Mouse (Mus musculus): Measurements from ENCODE around the gene Pick1. TPM values are rescaled to one million over a fixed set of nuclear protein-coding genes. Genes with fewer than 3 reads are reported as not detected.
"Not testable (repeated sequence)": the region's sequence is repeated elsewhere in the genome, so short reads cannot be mapped to it uniquely, and the experiment has no call there.

Pick1 gene
- total and polyA plus RNA-seq, 2 experiments from 2014 or later: 26.9 to 27.2 TPM

DNA sequence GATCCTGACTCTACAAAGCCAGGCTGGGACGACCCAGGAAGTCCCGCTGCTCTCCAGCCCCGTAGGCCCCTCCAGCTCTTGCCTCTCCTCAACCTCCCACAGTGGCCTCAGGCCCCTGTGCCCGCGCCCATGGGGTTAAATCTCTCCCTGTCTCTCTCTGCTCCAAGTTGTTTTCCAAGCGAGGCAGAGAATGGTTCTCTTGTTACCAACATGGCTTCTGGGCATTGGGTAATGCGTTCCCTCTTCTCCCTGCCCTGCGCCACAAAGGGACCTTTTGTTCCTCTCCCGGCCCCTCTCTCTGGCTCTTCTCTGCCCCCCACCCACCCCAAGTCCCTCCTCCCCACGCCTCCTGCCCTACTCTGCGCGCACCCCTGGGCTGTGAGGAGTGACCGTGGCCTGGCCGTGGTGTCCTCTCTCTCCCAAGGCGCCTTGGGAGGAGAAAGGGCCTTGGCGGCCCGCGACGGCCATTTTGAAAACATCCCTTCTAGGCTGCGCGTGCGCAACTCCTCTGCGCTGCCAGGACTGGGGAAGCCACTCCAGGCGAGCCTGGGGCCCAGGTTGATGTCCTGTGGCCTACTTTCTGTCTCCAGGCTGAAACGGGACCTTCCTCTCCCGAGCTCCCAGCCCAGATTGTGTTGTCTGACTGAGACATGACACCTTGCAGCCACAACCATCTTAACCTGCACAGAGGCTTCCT is 16.1 kb upstream of the Pick1 start:
- no peaks in the 10 kb centered on the region for H3K36me3 ChIP-seq (replicated peaks; ENCODE audit: control insufficient read depth, insufficient read depth, low read length)
- H3K27ac ChIP-seq (ENCODE audit: low read depth): 0 out of 2 replicates have a peak overlapping the region, but pooled peaks have one; percentile 11
- H3K9ac ChIP-seq (replicated peaks; ENCODE audit: low read depth, low read length): no peak overlapping the region
- TF ChIP-seq EP300 (IDR thresholded peaks at IDR 0.05; ENCODE audit: low read depth) (no peak), CTCF (IDR thresholded peaks at IDR 0.05; ENCODE audit: low read depth) (no peak)
- H3K4me2 ChIP-seq (ENCODE audit: low read depth, low read length): no peak overlapping the region
- H3K4me3 ChIP-seq (ENCODE audit: low read depth, low read length): no peak overlapping the region
- no peaks in the 10 kb centered on the region for H3K27me3 ChIP-seq (ENCODE audit: control insufficient read depth, insufficient read depth, low read length)
- no peaks in the 10 kb centered on the region for H3K9me3 ChIP-seq (replicated peaks; ENCODE audit: control insufficient read depth, low read length)
- DNase-seq (ENCODE audit: low spot score): no peak
- 91% methylated on average over 26 of the region's 26 CpGs for WGBS
- H3K4me1 ChIP-seq (ENCODE audit: control insufficient read depth, insufficient read depth): no peaks in the 10 kb centered on the region
- no peak for ATAC-seq (ENCODE audit: insufficient read depth, low read depth)

DNA sequence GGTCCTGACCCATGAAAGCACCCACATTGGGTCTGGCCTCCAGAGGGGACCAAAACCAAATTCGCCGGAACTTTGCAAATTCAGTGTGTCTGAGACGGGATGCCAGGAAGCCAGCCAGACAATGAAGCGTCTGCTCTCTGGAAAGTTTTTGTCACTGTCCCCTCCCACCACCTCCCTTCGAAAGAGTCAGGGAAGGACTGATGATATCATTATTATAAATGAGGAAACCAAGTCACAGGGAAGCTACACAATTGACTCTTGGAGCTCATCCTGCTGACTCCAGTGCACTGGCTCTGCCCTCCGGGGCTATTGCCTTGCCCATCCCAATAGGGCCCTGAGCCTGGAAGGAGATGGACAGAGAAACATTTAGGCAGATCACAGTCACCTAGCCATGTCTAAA is 15.4 kb upstream of the Pick1 start:
- no peak for TF ChIP-seq CTCF (IDR thresholded peaks at IDR 0.05; ENCODE audit: low read depth)
- TF ChIP-seq EP300 (IDR thresholded peaks at IDR 0.05; ENCODE audit: low read depth): no peak

DNA sequence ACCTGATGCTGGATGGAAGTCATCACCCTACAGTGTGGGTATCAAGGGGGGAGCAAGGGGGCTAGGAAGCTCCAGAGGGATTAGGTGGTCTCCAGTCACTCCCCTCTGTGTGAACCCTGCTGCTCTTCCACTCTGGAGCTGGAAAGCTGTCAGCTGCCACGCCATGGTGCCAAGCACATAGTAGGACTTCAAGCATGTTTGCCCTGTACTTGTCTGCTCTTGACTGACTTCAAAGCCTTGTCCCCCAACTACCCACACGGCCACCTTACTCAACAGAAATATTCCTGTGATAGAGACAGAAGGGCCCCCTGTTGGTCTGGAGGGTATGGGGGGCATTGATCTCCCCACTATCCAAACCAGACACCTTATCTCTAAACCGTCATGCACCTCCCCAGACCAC is 12.8 kb upstream of the Pick1 start:
- no peak for DNase-seq (ENCODE audit: low spot score)
- H3K27ac ChIP-seq (ENCODE audit: low read depth): no peak overlapping the region
- ATAC-seq (ENCODE audit: insufficient read depth, low read depth): no peak
- no peak overlapping the region for H3K4me2 ChIP-seq (ENCODE audit: low read depth, low read length)
- H3K4me1 ChIP-seq (ENCODE audit: control insufficient read depth, insufficient read depth): no peaks in the 10 kb centered on the region
- H3K4me3 ChIP-seq (ENCODE audit: low read depth, low read length): no peak overlapping the region
- H3K9ac ChIP-seq (replicated peaks; ENCODE audit: low read depth, low read length): no peak overlapping the region
- H3K9me3 ChIP-seq (replicated peaks; ENCODE audit: control insufficient read depth, low read length): no peaks in the 10 kb centered on the region
- no peaks in the 10 kb centered on the region for H3K36me3 ChIP-seq (replicated peaks; ENCODE audit: control insufficient read depth, insufficient read depth, low read length)
- whole genome bisulfite sequencing: 60% methylated on average over 3 of the region's 3 CpGs
- H3K27me3 ChIP-seq (ENCODE audit: control insufficient read depth, insufficient read depth, low read length): no peaks in the 10 kb centered on the region
- TF ChIP-seq CTCF (IDR thresholded peaks at IDR 0.05; ENCODE audit: low read depth) (no peak), EP300 (IDR thresholded peaks at IDR 0.05; ENCODE audit: low read depth) (no peak)

More for the DNA sequence above, 15.4 kb upstream of the Pick1 start:
- Histone ChIP-seq H3K9ac (replicated peaks; ENCODE audit: low read depth, low read length) (no peak overlapping the region), H3K9me3 (replicated peaks; ENCODE audit: control insufficient read depth, low read length) (no peaks in the 10 kb centered on the region), H3K4me2 (ENCODE audit: low read depth, low read length) (no peak overlapping the region), H3K4me1 (ENCODE audit: control insufficient read depth, insufficient read depth) (no peaks in the 10 kb centered on the region), H3K27ac (ENCODE audit: low read depth) (no peak overlapping the region), H3K4me3 (ENCODE audit: low read depth, low read length) (no peak overlapping the region), H3K27me3 (ENCODE audit: control insufficient read depth, insufficient read depth, low read length) (no peaks in the 10 kb centered on the region), H3K36me3 (replicated peaks; ENCODE audit: control insufficient read depth, insufficient read depth, low read length) (no peaks in the 10 kb centered on the region)
- WGBS: 58% methylated on average over 6 of the region's 6 CpGs
- no peak for DNase-seq (ENCODE audit: low spot score)
- ATAC-seq (ENCODE audit: insufficient read depth, low read depth): no peak

DNA sequence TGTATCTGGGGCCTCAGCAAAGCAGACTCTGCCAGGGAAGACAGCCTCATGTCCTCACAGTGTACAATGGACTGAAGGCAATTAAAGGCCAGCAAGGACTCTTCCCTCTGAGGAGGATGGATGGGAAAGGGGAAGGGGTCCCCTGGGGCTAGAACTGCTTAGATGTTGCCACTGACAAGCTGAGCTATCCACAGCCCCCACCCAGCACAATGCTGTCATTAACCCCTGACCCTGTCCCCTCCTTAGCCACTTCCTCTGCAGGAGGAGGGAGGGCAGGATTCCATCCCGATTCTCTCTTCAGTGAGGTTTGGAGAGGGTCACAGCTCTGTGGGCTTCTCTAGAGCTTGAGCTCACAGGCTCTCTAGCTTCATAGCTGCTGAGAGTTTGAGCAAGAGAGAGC is 9.4 kb upstream of the Pick1 start:
- ATAC-seq (ENCODE audit: insufficient read depth, low read depth) (no peak), DNase-seq (ENCODE audit: low spot score) (no peak)
- no peaks in the 10 kb centered on the region for H3K36me3 ChIP-seq (replicated peaks; ENCODE audit: control insufficient read depth, insufficient read depth, low read length)
- WGBS: 13% methylated on average over 1 of the region's 1 CpGs
- H3K27ac ChIP-seq (ENCODE audit: low read depth): no peak overlapping the region
- H3K9ac ChIP-seq (replicated peaks; ENCODE audit: low read depth, low read length): no peak overlapping the region
- H3K4me1 ChIP-seq (ENCODE audit: control insufficient read depth, insufficient read depth): no peaks in the 10 kb centered on the region; the same call in 1 of the 2 replicates
- 0 out of 2 replicates have a peak, but pooled peaks cover 6% of the 10 kb centered on the region for H3K27me3 ChIP-seq (ENCODE audit: control insufficient read depth, insufficient read depth, low read length)
- H3K4me3 ChIP-seq (ENCODE audit: low read depth, low read length): no peak overlapping the region
- TF ChIP-seq CTCF (IDR thresholded peaks at IDR 0.05; ENCODE audit: low read depth): no peak
- no peak for TF ChIP-seq EP300 (IDR thresholded peaks at IDR 0.05; ENCODE audit: low read depth)
- no peak overlapping the region for H3K4me2 ChIP-seq (ENCODE audit: low read depth, low read length)
- no peaks in the 10 kb centered on the region for H3K9me3 ChIP-seq (replicated peaks; ENCODE audit: control insufficient read depth, low read length)

DNA sequence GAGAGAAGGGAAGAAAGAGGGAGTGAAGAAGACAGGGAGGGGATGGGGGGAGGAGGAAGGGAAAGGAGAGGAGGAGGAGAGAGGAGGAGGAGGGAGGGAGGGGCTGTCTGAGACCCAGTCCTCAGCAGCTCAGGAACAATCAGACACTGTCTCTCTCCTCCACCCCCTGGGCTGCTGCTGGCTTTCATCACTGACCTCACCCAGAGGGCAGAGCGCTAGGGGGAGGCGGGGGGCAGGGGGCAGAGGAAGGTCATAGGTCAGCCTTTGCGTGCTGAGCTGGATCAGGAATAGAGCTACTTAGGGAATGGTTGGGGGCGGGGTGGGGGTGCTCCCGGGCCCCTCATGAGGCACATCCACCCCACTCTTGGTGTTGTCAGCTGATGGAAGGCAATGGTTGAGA is 5.3 kb upstream of the Pick1 start:
- Histone ChIP-seq H3K4me2 (ENCODE audit: low read depth, low read length) (no peak overlapping the region), H3K4me3 (ENCODE audit: low read depth, low read length) (no peak overlapping the region), H3K4me1 (ENCODE audit: control insufficient read depth, insufficient read depth) (no peaks in the 10 kb centered on the region; the same call in 1 of the 2 replicates), H3K27me3 (ENCODE audit: control insufficient read depth, insufficient read depth, low read length) (0 out of 2 replicates have a peak, but pooled peaks cover 6% of the 10 kb centered on the region), H3K9me3 (replicated peaks; ENCODE audit: control insufficient read depth, low read length) (no peaks in the 10 kb centered on the region), H3K9ac (replicated peaks; ENCODE audit: low read depth, low read length) (no peak overlapping the region), H3K36me3 (replicated peaks; ENCODE audit: control insufficient read depth, insufficient read depth, low read length) (no peaks in the 10 kb centered on the region), H3K27ac (ENCODE audit: low read depth) (no peak overlapping the region)
- TF ChIP-seq CTCF (IDR thresholded peaks at IDR 0.05; ENCODE audit: low read depth) (no peak), EP300 (IDR thresholded peaks at IDR 0.05; ENCODE audit: low read depth) (no peak)
- WGBS: 24% methylated on average over 5 of the region's 5 CpGs
- no peak for ATAC-seq (ENCODE audit: insufficient read depth, low read depth)
- DNase-seq (ENCODE audit: low spot score): no peak

DNA sequence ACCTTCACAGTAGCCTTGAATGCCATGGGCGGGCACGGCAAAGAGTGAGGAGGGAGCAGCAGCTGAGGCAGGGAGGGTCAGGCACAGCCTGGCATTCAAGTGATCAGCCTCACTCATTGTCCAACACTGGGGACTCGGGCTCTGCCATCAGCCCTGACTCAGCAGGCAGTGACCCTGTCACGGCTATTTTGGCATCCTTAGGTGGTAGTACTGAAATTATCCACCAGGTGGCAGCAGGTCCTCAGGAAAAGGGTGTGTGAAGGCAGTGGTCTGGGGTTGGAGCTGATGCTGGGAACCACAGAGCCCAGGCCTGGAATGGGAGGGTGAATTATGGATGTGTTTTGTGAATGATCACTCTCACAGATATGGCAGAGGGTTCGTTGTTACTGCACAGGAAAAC is 4.3 kb upstream of the Pick1 start:
- WGBS: 10% methylated on average over 5 of the region's 5 CpGs
- peaks cover 4% of the 10 kb centered on the region for H3K4me1 ChIP-seq (ENCODE audit: control insufficient read depth, insufficient read depth)
- H3K4me3 ChIP-seq (ENCODE audit: low read depth, low read length): no peak overlapping the region
- no peaks in the 10 kb centered on the region for H3K36me3 ChIP-seq (replicated peaks; ENCODE audit: control insufficient read depth, insufficient read depth, low read length)
- no peak overlapping the region for H3K4me2 ChIP-seq (ENCODE audit: low read depth, low read length)
- H3K27me3 ChIP-seq (ENCODE audit: control insufficient read depth, insufficient read depth, low read length): 0 out of 2 replicates have a peak, but pooled peaks cover 6% of the 10 kb centered on the region
- H3K9me3 ChIP-seq (replicated peaks; ENCODE audit: control insufficient read depth, low read length): no peaks in the 10 kb centered on the region
- ATAC-seq (ENCODE audit: insufficient read depth, low read depth): peak; percentile 69; the same call in 1 of the 2 replicates
- DNase-seq (ENCODE audit: low spot score): peak; percentile 67
- no peak overlapping the region for H3K9ac ChIP-seq (replicated peaks; ENCODE audit: low read depth, low read length)
- H3K27ac ChIP-seq (ENCODE audit: low read depth): no peak overlapping the region
- peak; percentile 97 for TF ChIP-seq CTCF (IDR thresholded peaks at IDR 0.05; ENCODE audit: low read depth)
- TF ChIP-seq EP300 (IDR thresholded peaks at IDR 0.05; ENCODE audit: low read depth): no peak

DNA sequence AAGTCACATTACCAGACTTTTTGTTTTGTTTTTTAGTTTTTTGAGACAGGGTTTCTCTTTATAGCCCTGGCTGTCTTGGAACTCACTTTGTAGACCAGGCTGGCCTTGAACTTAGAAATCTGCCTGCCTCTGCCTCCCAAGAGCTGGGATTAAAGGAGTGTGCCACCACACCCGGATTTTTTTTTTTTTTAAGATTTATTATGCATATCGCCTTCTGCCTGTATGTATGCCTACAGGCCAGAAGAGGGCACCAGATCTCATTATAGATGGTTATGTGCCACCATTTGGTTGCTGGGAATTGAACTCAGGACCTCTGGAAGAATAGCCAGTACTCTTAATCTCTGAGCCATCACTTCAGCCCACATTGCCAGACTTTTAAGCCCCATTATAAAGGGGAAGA is 3.2 kb upstream of the Pick1 start:
- not testable (repeated sequence) for H3K9ac ChIP-seq (replicated peaks; ENCODE audit: low read depth, low read length); H3K4me1 ChIP-seq (ENCODE audit: control insufficient read depth, insufficient read depth); H3K9me3 ChIP-seq (replicated peaks; ENCODE audit: control insufficient read depth, low read length); DNase-seq (ENCODE audit: low spot score); H3K36me3 ChIP-seq (replicated peaks; ENCODE audit: control insufficient read depth, insufficient read depth, low read length); H3K4me2 ChIP-seq (ENCODE audit: low read depth, low read length); H3K27me3 ChIP-seq (ENCODE audit: control insufficient read depth, insufficient read depth, low read length); H3K27ac ChIP-seq (ENCODE audit: low read depth); ATAC-seq (ENCODE audit: insufficient read depth, low read depth); H3K4me3 ChIP-seq (ENCODE audit: low read depth, low read length)
- 46% methylated on average over 2 of the region's 2 CpGs for WGBS

Data from heart, postnatal 0 days (tissue).